Comparison of ENCODE assay signal across 12 mouse cellular contexts in genomic region chr9:102211296-102212035, GRCm38 (mm10).
DNase-seq lines count a peak whose midpoint lies in the region; ATAC-seq lines count a peak whose summit lies in the region.
"Had no signal": no experiment of that assay in that cellular context is flagged by ENCODE, and none has a peak within 500 bp of the region (broad histone marks: within the 10 kb centered on the region; RNA-seq: fewer than 3 reads in every experiment).

No protein-coding gene starts in this region.

- DNase-seq in right cerebral cortex, postnatal 10 days (ENCODE audit: low spot score in 2 of 2): peak; percentile 64 to 83
- DNase-seq in right cerebral cortex, adult 2 months (ENCODE audit: low spot score in 2 of 2): no peak
- DNase-seq in left cerebral cortex, postnatal 14 days (ENCODE audit: low spot score in 2 of 2): peak; percentile 17 to 62
- DNase-seq in liver: no peak
- DNase-seq in spleen, postnatal 14 days (ENCODE audit: low spot score in 2 of 2): no peak
- DNase-seq in gastrocnemius, postnatal 36 days: no peak
- DNase-seq: adrenal gland, postnatal 14 days; heart, postnatal 4 days; thymus, postnatal 4 days had no signal

- intact Hi-C loops in left cerebral cortex, postnatal 14 days (cut with DNase I): no loop called here
- intact Hi-C loops in gastrocnemius, postnatal 36 days (cut with DNase I): no loop called here

- no peaks in the 10 kb centered on the region for H3K27me3 ChIP-seq in embryonic facial prominence, embryonic 15.5 days
- peaks cover 57% of the 10 kb centered on the region for H3K27me3 ChIP-seq in neural tube, embryonic 13.5 days

- WGBS in embryonic facial prominence, embryonic 15.5 days: 33% methylated on average over 10 of the region's 10 CpGs
- 8% methylated on average over 10 of the region's 10 CpGs for WGBS in neural tube, embryonic 13.5 days

- no peaks in the 10 kb centered on the region for H3K9me3 ChIP-seq in embryonic facial prominence, embryonic 15.5 days (replicated peaks)
- H3K9me3 ChIP-seq in neural tube, embryonic 13.5 days: no peaks in the 10 kb centered on the region

- no peaks in the 10 kb centered on the region for H3K4me1 ChIP-seq in embryonic facial prominence, embryonic 15.5 days
- H3K4me1 ChIP-seq in neural tube, embryonic 13.5 days (replicated peaks): peaks cover 41% of the 10 kb centered on the region

- no peak overlapping the region for H3K4me3 ChIP-seq in embryonic facial prominence, embryonic 15.5 days (replicated peaks)
- H3K4me3 ChIP-seq in neural tube, embryonic 13.5 days: no peak overlapping the region

- no peak overlapping the region for H3K27ac ChIP-seq in embryonic facial prominence, embryonic 15.5 days (replicated peaks)
- peak overlapping the region; percentile 52; the same call in 1 of the 2 replicates for H3K27ac ChIP-seq in neural tube, embryonic 13.5 days (replicated peaks)
- H3K27ac ChIP-seq: macrophage had no signal

- ATAC-seq in embryonic facial prominence, embryonic 15.5 days (ENCODE audit: insufficient number of reproducible peaks, low FRiP score, low TSS enrichment, low read depth): peak; percentile 79
- ATAC-seq in neural tube, embryonic 13.5 days (ENCODE audit: low read depth): peak; percentile 95

- no peak overlapping the region for H3K4me2 ChIP-seq in embryonic facial prominence, embryonic 15.5 days (replicated peaks)
- H3K4me2 ChIP-seq in neural tube, embryonic 13.5 days: no peak overlapping the region

- no peak overlapping the region for H3K9ac ChIP-seq in embryonic facial prominence, embryonic 15.5 days
- no peak overlapping the region for H3K9ac ChIP-seq in neural tube, embryonic 13.5 days

- H3K36me3 ChIP-seq in embryonic facial prominence, embryonic 15.5 days: no peaks in the 10 kb centered on the region
- no peaks in the 10 kb centered on the region for H3K36me3 ChIP-seq in neural tube, embryonic 13.5 days

Comparison
In these comparisons a context has a peak if more than half of its experiments do, and no peak if none do; other contexts are left out.
1. DNase-seq: peak in right cerebral cortex, postnatal 10 days (2 of 2) and left cerebral cortex, postnatal 14 days (2 of 2); none in right cerebral cortex, adult 2 months (0 of 2), liver (single experiment), spleen, postnatal 14 days (0 of 2) and gastrocnemius, postnatal 36 days (0 of 2).